Mouse (Mus musculus) intestine, postnatal 0 days (tissue): ENCODE measurements at regions not wholly inside any gene's neighbourhood (a gene's known extent, or its start where the extent isn't known, plus 50 kb on each side); places are given as distances from the start of the nearest gene placed in this dataset.
A peak's percentile ranks its signal among the peaks of the same experiment; 100 is the strongest.

ENCODE experiments used
- ATAC-seq: fragments of 200-750 bp; cut with Nextera tagmentation; 2 replicates; pipeline ENCODE4 v1.8.0; 2017; ENCODE audit warnings: mild to moderate bottlenecking, moderate TSS enrichment, moderate library complexity
- H3K27ac ChIP-seq: fragments of 300-500 bp; sonication (generic); 2 replicates; pipeline ENCODE4 v1.5.1; 2014; ENCODE audit warnings: mild to moderate bottlenecking, low read depth, low read length, moderate library complexity
- H3K27me3 ChIP-seq: fragments of 300-500 bp; sonication (generic); replicated peaks from 2 replicates; pipeline ENCODE4 v1.6.1; 2014; ENCODE audit warnings: low read length, mixed read lengths; ENCODE audit not compliant: control insufficient read depth, insufficient read depth
- H3K36me3 ChIP-seq: fragments of 300-500 bp; sonication (generic); 2 replicates; pipeline ENCODE4 v1.6.1; 2014; ENCODE audit warnings: mild to moderate bottlenecking, moderate library complexity; ENCODE audit not compliant: control insufficient read depth, insufficient read depth
- H3K4me1 ChIP-seq: fragments of 300-500 bp; sonication (generic); replicated peaks from 2 replicates; pipeline ENCODE4 v1.6.1; 2014; ENCODE audit warnings: antibody characterized with exemption, low read length, mixed read lengths; ENCODE audit not compliant: control insufficient read depth, insufficient read depth
- H3K4me2 ChIP-seq: fragments of 300-500 bp; sonication (generic); replicated peaks from 2 replicates; pipeline ENCODE4 v1.6.1; 2014; ENCODE audit warnings: low read depth, mild to moderate bottlenecking, moderate library complexity
- H3K4me3 ChIP-seq: fragments of 300-500 bp; sonication (generic); 2 replicates; pipeline ENCODE4 v1.5.1; 2014; ENCODE audit warnings: low read depth, low read length
- H3K9ac ChIP-seq: fragments of 300-500 bp; sonication (generic); 2 replicates; pipeline ENCODE4 v1.6.1; 2014; ENCODE audit warnings: mild to moderate bottlenecking, low read depth, low read length
- H3K9me3 ChIP-seq: fragments of 300-500 bp; sonication (generic); 2 replicates; pipeline ENCODE4 v1.6.1; 2016; ENCODE audit warnings: mixed run types; ENCODE audit not compliant: control insufficient read depth
- CTCF ChIP-seq: sonication (generic); IDR thresholded peaks from 2 replicates; pipeline ENCODE4 v1.5.1; 2016; ENCODE audit warnings: low read depth, mild to moderate bottlenecking, control low read depth, antibody characterized with exemption, moderate library complexity
- WGBS: fragments of 180-500 bp; shearing (Covaris S2); extraction: QIAGEN DNeasy Blood & Tissue Kit; methylation state at CpG from one replicate; pipeline ENCODE4 v1.1.7; 2014; 5-methylcytosine and 5-hydroxymethylcytosine counted together

GRCm38 (mm10) chrX:58620403-58620802, 288.8 kb upstream of the 4930550L24Rik start:
- Histone ChIP-seq H3K36me3 (no peaks in the 10 kb centered on the region), H3K27me3 (no peaks in the 10 kb centered on the region), H3K4me1 (no peaks in the 10 kb centered on the region), H3K4me3 (no peak overlapping the region), H3K27ac (no peak overlapping the region), H3K9ac (no peak overlapping the region), H3K9me3 (no peaks in the 10 kb centered on the region), H3K4me2 (no peak overlapping the region)
- no peak for ATAC-seq
- TF ChIP-seq CTCF = peak; percentile 71
- 60% methylated on average over 2 of the region's 2 CpGs for WGBS
